Mouse (Mus musculus) layer of hippocampus, adult 9-10 months (tissue): ENCODE measurements around the gene Zyg11b.

ENCODE experiments used
- DNase-seq: peaks from one replicate; pipeline ENCODE4 v3.0.0; 2022; ENCODE audit warnings: low spot score

Gene Zyg11b

DNA sequence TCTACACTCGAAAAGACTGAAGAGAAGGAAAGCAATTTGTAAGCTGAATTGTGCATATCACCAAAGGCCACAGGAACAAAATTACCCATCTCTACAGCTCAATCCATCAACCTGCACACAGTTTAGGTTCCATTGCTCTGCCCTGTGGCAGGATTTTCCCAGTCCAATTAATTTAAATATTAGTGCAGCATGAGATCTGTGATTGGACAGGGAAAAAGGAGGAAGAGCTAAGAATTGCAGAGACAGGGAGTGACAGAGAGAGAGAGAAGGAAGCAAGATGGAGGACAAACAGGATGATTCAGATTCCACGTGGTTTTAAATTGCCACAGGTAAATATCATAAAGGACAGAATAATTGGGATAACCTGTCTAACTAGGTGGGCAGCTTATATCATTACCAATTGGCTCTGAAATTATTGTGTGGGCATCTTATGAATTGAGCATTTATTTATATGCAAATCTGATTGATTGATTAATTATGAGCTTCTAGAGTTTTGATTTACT is 108.0 kb downstream of the Zyg11b start:
- DNase-seq: no peak

DNA sequence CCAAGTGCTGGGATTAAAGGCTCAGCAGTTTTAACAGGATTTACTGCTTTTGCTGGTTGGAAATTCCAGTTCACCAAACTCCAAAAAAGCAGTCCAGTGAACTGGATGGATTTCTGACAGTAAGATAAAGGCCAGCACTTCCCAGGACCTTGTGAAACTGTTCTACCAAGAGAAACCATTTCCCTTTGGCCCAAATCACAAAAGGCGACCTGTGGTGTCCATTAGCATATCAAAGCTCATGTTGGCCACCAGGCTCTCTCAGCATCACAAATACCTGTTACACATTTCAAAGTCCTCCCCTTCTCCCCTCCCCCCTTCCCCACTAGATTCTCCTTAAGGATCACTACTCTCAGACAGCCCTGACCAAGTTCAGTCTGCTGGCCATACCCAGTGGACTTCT is 118.6 kb downstream of the Zyg11b start:
- no peak for DNase-seq
